Mouse (Mus musculus) heart, postnatal 36 days (tissue): ENCODE data around the gene Gm13698. TPM values are rescaled to one million over a fixed set of nuclear protein-coding genes. Genes with fewer than 3 reads are reported as not detected.
"Not testable (repeated sequence)": the region's sequence is repeated elsewhere in the genome, so short reads cannot be mapped to it uniquely, and the experiment has no call there.

Source experiments
- DNase-seq, 2 experiments: peaks; one replicate each; pipeline ENCODE4 v3.0.0; 2021 to 2022
- intact Hi-C: fragments of 180-260 bp; cut with DNase I; formaldehyde crosslinking; loops from one replicate; pipeline ENCODE4 v1.15.1; 2025
- total RNA-seq, 2 experiments: library from RNA; stranded (reverse); gene quantifications; 2 replicates each; pipeline ENCODE4 v1.2.3; 2021

Gene Gm13698
- total RNA-seq, result 1 to 10 TPM in 1 of 2 experiments, under 1 TPM in 1; 0.76 to 1.1 TPM

DNA sequence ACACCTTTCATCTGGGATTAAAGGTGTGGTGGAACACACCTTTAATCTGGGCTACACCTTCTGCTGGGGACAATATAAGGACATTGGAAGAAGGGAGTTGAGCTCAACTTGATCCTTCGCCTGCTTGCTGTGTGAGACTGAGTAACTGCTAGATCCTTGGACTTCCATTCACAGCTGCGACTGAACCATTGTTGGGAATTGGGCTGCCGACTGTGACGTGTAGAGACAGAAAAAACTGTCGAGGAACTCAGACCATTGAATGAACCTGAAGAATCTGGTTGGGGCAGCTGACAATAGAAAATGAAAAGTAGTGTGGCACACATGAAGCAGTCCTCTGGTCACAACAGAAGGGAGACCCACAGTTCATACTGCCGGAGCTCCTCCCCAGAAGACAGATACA, at the start of gene Gm13698:
TSS of gene Gm13698 (plus strand) at position 301 of the 400 bp plus-strand sequence.
- DNase-seq, intact Hi-C loops: not testable (repeated sequence)

GRCm38 (mm10) chr2:83929478-83930088, 25.9 kb upstream of the Gm13698 start:
- no peak for DNase-seq
- intact Hi-C loops, result no loop called here

DNA sequence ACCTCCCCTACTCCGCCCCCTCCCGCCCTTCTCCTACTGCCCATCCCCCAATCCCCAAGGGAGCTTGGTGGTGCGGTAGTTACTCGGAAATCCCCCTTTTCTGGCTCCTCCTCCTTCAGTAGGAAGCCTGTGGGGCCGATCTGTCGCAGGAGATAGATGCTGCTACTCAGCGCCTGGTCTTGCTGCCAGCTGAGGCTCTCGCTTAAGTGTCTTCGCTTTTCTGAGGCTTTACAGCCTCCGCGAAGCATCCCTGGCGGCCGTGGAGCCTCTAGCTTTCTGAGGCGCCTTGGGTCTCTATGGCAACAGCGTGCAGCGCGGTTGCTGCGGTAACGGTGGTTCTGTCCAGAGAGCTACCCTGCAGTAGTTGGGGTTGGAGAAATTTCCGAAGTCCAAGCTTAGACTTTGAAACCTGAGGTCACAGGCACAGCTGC, 14.5 kb upstream of the Gm13698 start, which contains the start of gene Zswim2:
TSS of gene Zswim2 (minus strand) at position 298 of the 431 bp plus-strand sequence.
- DNase-seq, result peak; percentile 4 to 10
- intact Hi-C loops, result no loop called here

GRCm38 (mm10) chr2:83941378-83941777, 14.1 kb upstream of the Gm13698 start:
- intact Hi-C loops, result no loop called here

GRCm38 (mm10) chr2:83941792-83942191, 13.7 kb upstream of the Gm13698 start:
- intact Hi-C loops, result no loop called here
- DNase-seq, result no peak

More at GRCm38 (mm10) chr2:83941378-83941777, 14.1 kb upstream of the Gm13698 start:
- no peak for DNase-seq

GRCm38 (mm10) chr2:83961203-83961602, 5.7 kb downstream of the Gm13698 start, which contains the start of gene Gm13693:
Gene Gm13693 (plus strand): TSS chr2:83961503.
- intact Hi-C loops, DNase-seq: not testable (repeated sequence)

- intact Hi-C loops, DNase-seq: not testable (repeated sequence)
Measured at GRCm38 (mm10) chr2:83967013-83967412, 11.5 kb downstream of the Gm13698 start, which contains the start of gene Gm13695. Gene Gm13695 (plus strand): TSS chr2:83967313.

- intact Hi-C loops, DNase-seq: not testable (repeated sequence)
Measured at GRCm38 (mm10) chr2:83972823-83973222, 17.3 kb downstream of the Gm13698 start, which contains the start of gene Gm13696. Gene Gm13696 (plus strand): TSS chr2:83973123.

DNA sequence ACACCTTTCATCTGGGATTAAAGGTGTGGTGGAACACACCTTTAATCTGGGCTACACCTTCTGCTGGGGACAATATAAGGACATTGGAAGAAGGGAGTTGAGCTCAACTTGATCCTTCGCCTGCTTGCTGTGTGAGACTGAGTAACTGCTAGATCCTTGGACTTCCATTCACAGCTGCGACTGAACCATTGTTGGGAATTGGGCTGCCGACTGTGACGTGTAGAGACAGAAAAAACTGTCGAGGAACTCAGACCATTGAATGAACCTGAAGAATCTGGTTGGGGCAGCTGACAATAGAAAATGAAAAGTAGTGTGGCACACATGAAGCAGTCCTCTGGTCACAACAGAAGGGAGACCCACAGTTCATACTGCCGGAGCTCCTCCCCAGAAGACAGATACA, 23.1 kb downstream of the Gm13698 start, which contains the start of gene Gm13694:
TSS of gene Gm13694 (plus strand) at position 301 of the 400 bp plus-strand sequence.
- intact Hi-C loops, DNase-seq: not testable (repeated sequence)

DNA sequence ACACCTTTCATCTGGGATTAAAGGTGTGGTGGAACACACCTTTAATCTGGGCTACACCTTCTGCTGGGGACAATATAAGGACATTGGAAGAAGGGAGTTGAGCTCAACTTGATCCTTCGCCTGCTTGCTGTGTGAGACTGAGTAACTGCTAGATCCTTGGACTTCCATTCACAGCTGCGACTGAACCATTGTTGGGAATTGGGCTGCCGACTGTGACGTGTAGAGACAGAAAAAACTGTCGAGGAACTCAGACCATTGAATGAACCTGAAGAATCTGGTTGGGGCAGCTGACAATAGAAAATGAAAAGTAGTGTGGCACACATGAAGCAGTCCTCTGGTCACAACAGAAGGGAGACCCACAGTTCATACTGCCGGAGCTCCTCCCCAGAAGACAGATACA, 28.9 kb downstream of the Gm13698 start, which contains the start of gene Gm13697:
TSS of gene Gm13697 (plus strand) at position 301 of the 400 bp plus-strand sequence.
- intact Hi-C loops, DNase-seq: not testable (repeated sequence)

DNA sequence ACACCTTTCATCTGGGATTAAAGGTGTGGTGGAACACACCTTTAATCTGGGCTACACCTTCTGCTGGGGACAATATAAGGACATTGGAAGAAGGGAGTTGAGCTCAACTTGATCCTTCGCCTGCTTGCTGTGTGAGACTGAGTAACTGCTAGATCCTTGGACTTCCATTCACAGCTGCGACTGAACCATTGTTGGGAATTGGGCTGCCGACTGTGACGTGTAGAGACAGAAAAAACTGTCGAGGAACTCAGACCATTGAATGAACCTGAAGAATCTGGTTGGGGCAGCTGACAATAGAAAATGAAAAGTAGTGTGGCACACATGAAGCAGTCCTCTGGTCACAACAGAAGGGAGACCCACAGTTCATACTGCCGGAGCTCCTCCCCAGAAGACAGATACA, 34.8 kb downstream of the Gm13698 start, which contains the start of gene Gm13691:
TSS of gene Gm13691 (plus strand) at position 301 of the 400 bp plus-strand sequence.
- DNase-seq, intact Hi-C loops: not testable (repeated sequence)

DNA sequence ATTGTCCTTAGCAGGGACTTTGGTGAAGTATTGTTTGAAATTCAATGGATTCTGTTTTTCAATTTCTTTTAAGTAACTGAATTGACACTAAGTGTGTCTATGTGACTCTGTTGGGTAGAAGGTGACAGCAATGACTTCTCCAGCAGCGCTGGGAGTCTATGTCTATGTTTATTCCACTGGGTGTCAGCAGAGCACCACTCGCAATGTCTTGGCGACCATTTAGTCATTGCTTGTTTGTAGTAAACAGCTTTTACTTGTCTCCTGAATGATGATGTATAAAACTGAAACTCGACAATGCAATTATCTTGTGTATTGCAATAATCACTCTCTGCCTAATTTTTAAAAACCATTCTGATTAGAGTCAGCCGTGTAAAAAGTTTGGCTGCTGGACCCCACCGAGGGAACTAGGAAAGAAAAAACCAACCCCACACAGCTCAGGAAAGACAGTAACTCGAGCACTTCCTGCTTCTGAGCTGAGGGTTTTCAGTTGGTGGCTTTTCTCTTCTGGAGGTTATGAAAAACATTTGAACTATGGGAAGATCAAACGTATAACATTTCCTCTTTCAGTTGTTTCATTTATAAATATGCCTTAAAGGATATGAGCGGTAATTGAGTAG, 38.3 kb downstream of the Gm13698 start:
- intact Hi-C loops, result not testable (repeated sequence)
- DNase-seq, result peak in 1 of 2 experiments; percentile 37

DNA sequence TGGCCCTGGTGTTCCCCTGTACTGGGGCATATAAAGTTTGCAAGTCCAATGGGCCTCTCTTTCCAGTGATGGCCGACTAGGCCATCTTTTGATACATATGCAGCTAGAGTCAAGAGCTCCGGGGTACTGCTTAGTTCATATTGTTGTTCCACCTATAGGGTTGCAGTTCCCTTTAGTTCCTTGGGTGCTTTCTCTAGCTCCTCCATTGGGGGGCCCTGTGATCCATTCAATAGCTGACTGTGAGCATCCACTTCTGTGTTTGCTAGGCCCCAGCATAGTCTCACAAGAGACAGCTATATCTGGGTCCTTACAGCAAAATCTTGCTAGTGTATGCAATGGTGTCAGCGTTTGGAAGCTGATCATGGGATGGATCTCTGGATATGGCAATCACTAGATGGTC, 39.0 kb downstream of the Gm13698 start:
- intact Hi-C loops, result not testable (repeated sequence)

More for the DNA sequence above, 39.0 kb downstream of the Gm13698 start:
- DNase-seq, result not testable (repeated sequence)

Other genes starting within 250 kb of the Gm13698 start
- 10 to 100 TPM; 40.6 to 41.4 TPM for gene Itgav, start 231.3 kb upstream of the Gm13698 start, total RNA-seq
- gene Fam171b, start 143.1 kb upstream of the Gm13698 start, total RNA-seq, result under 1 TPM; 0.92 to 1.00 TPM
- gene Zswim2, start 14.5 kb upstream of the Gm13698 start, total RNA-seq, result not detected
- gene Gm13693, start 5.8 kb downstream of the Gm13698 start, total RNA-seq, result 1 to 10 TPM in 1 of 2 experiments, under 1 TPM in 1; 0.76 to 1.1 TPM
- under 1 TPM in 1 of 2 experiments, not detected in 1; 0.76 TPM for gene Gm13695, start 11.6 kb downstream of the Gm13698 start, total RNA-seq
- gene Gm13696, start 17.4 kb downstream of the Gm13698 start, total RNA-seq, result 1 to 10 TPM in 1 of 2 experiments, under 1 TPM in 1; 0.76 to 1.1 TPM
- 1 to 10 TPM in 1 of 2 experiments, under 1 TPM in 1; 0.76 to 1.1 TPM for gene Gm13694, start 23.2 kb downstream of the Gm13698 start, total RNA-seq
- gene Gm13697, start 29.1 kb downstream of the Gm13698 start, total RNA-seq, result 1 to 10 TPM in 1 of 2 experiments, under 1 TPM in 1; 0.76 to 1.1 TPM
- 1 to 10 TPM in 1 of 2 experiments, under 1 TPM in 1; 0.76 to 1.1 TPM for gene Gm13691, start 34.9 kb downstream of the Gm13698 start, total RNA-seq